In genomic region chr11:79613084-79613483, GRCm38 (mm10) we compare ENCODE assay signal across 19 mouse cellular contexts. TPM values are rescaled to one million over a fixed set of nuclear protein-coding genes. Genes with fewer than 3 reads are reported as not detected.
A peak's percentile ranks its signal among the peaks of the same experiment; 100 is the strongest.
DNase-seq lines count a peak whose midpoint lies in the region; ATAC-seq and TF ChIP-seq lines count a peak whose summit lies in the region.
"Had no signal": no experiment of that assay in that cellular context is flagged by ENCODE, and none has a peak within 500 bp of the region (broad histone marks: within the 10 kb centered on the region; RNA-seq: fewer than 3 reads in every experiment).

No protein-coding gene starts in this region.

- TF ChIP-seq POLR2A in cortical plate, adult 2 months (IDR thresholded peaks at IDR 0.05; ENCODE audit: extremely low read depth, insufficient read depth, low read length) = no peak

- no peak overlapping the region for H3K9ac ChIP-seq in forebrain, embryonic 12.5 days
- H3K9ac ChIP-seq in forebrain, embryonic 16.5 days (replicated peaks; ENCODE audit: low read depth, low read length) = no peak overlapping the region; the same call in 1 of the 2 replicates
- no peak overlapping the region for H3K9ac ChIP-seq in midbrain, embryonic 12.5 days (replicated peaks)
- H3K9ac ChIP-seq in midbrain, embryonic 15.5 days = no peak overlapping the region
- H3K9ac ChIP-seq: heart, embryonic 15.5 days; hindbrain, embryonic 15.5 days; liver, embryonic 14.5 days had no signal

- H3K27me3 ChIP-seq in forebrain, embryonic 12.5 days = peaks cover 7% of the 10 kb centered on the region
- no peaks in the 10 kb centered on the region for H3K27me3 ChIP-seq in forebrain, embryonic 16.5 days (replicated peaks; ENCODE audit: control insufficient read depth, insufficient read depth, low read length)
- H3K27me3 ChIP-seq in midbrain, embryonic 12.5 days = peaks cover 13% of the 10 kb centered on the region; the same call in 1 of the 2 replicates
- no peaks in the 10 kb centered on the region for H3K27me3 ChIP-seq in midbrain, embryonic 15.5 days (replicated peaks)
- H3K27me3 ChIP-seq: hindbrain, embryonic 15.5 days; Patski had no signal

- H3K4me2 ChIP-seq in forebrain, embryonic 12.5 days = no peak overlapping the region
- H3K4me2 ChIP-seq in forebrain, embryonic 16.5 days (ENCODE audit: low read length) = no peak overlapping the region
- no peak overlapping the region; the same call in 1 of the 2 replicates for H3K4me2 ChIP-seq in midbrain, embryonic 12.5 days (replicated peaks)
- H3K4me2 ChIP-seq in midbrain, embryonic 15.5 days = no peak overlapping the region
- H3K4me2 ChIP-seq: heart, embryonic 15.5 days; hindbrain, embryonic 15.5 days had no signal

- no peak for ATAC-seq in forebrain, embryonic 12.5 days (ENCODE audit: low FRiP score)
- no peak for ATAC-seq in forebrain, embryonic 16.5 days
- ATAC-seq in midbrain, embryonic 12.5 days (ENCODE audit: low FRiP score, low read depth) = peak; percentile 9; the same call in 1 of the 2 replicates
- ATAC-seq in midbrain, embryonic 15.5 days (replicated peaks) = no peak
- no peak for ATAC-seq in erythroblast, adult 5-6 weeks (replicated peaks; ENCODE audit: low FRiP score, poor library complexity, severe bottlenecking)
- ATAC-seq: Patski had no signal

- H3K4me3 ChIP-seq in forebrain, embryonic 12.5 days (replicated peaks) = no peak overlapping the region
- H3K4me3 ChIP-seq in forebrain, embryonic 16.5 days (replicated peaks; ENCODE audit: low read length) = no peak overlapping the region
- no peak overlapping the region for H3K4me3 ChIP-seq in midbrain, embryonic 12.5 days
- no peak overlapping the region for H3K4me3 ChIP-seq in midbrain, embryonic 15.5 days
- no peak overlapping the region for H3K4me3 ChIP-seq in cortical plate, adult 2 months (ENCODE audit: insufficient read depth, low read length)
- H3K4me3 ChIP-seq: heart, embryonic 15.5 days; hindbrain, embryonic 15.5 days; megakaryocyte, embryonic 14.5 days had no signal

- TF ChIP-seq CTCF in cortical plate, adult 2 months (IDR thresholded peaks at IDR 0.05; ENCODE audit: extremely low read depth, insufficient read depth, low read length) = no peak

- 0 out of 2 replicates have a peak overlapping the region, but pooled peaks have one; percentile 9 for H3K27ac ChIP-seq in forebrain, embryonic 12.5 days
- H3K27ac ChIP-seq in forebrain, embryonic 16.5 days (ENCODE audit: low read length) = no peak overlapping the region
- peak overlapping the region; percentile 59 for H3K27ac ChIP-seq in midbrain, embryonic 12.5 days (replicated peaks)
- no peak overlapping the region for H3K27ac ChIP-seq in midbrain, embryonic 15.5 days
- H3K27ac ChIP-seq in cortical plate, adult 2 months (ENCODE audit: insufficient read depth, low read length) = 0 out of 2 replicates have a peak overlapping the region, but pooled peaks have one; percentile 8
- H3K27ac ChIP-seq: heart, embryonic 15.5 days; hindbrain, embryonic 15.5 days; liver, embryonic 14.5 days had no signal

- 9% methylated on average over 3 of the region's 3 CpGs for WGBS in forebrain, embryonic 12.5 days
- 17% methylated on average over 3 of the region's 3 CpGs for WGBS in forebrain, embryonic 16.5 days
- 7% methylated on average over 3 of the region's 3 CpGs for WGBS in midbrain, embryonic 12.5 days
- 24% methylated on average over 3 of the region's 3 CpGs for WGBS in midbrain, embryonic 15.5 days

- H3K9me3 ChIP-seq in forebrain, embryonic 12.5 days = no peaks in the 10 kb centered on the region
- H3K9me3 ChIP-seq in forebrain, embryonic 16.5 days (ENCODE audit: control insufficient read depth, low read length) = no peaks in the 10 kb centered on the region
- H3K9me3 ChIP-seq in midbrain, embryonic 12.5 days = no peaks in the 10 kb centered on the region
- H3K9me3 ChIP-seq in midbrain, embryonic 15.5 days = no peaks in the 10 kb centered on the region
- H3K9me3 ChIP-seq: heart, embryonic 15.5 days; hindbrain, embryonic 15.5 days; megakaryocyte, embryonic 14.5 days had no signal

- H3K4me1 ChIP-seq in forebrain, embryonic 12.5 days = peaks cover 65% of the 10 kb centered on the region
- H3K4me1 ChIP-seq in forebrain, embryonic 16.5 days (replicated peaks; ENCODE audit: control insufficient read depth, insufficient read depth, low read length) = peaks cover 22% of the 10 kb centered on the region
- peaks cover 67% of the 10 kb centered on the region for H3K4me1 ChIP-seq in midbrain, embryonic 12.5 days
- peaks cover 40% of the 10 kb centered on the region for H3K4me1 ChIP-seq in midbrain, embryonic 15.5 days
- H3K4me1 ChIP-seq in cortical plate, adult 2 months (ENCODE audit: control insufficient read depth, insufficient read depth, low read length) = peaks cover 11% of the 10 kb centered on the region; the same call in 1 of the 2 replicates

- H3K36me3 ChIP-seq in forebrain, embryonic 12.5 days (replicated peaks) = no peaks in the 10 kb centered on the region
- H3K36me3 ChIP-seq in forebrain, embryonic 16.5 days (ENCODE audit: control insufficient read depth, insufficient read depth) = no peaks in the 10 kb centered on the region
- H3K36me3 ChIP-seq in midbrain, embryonic 12.5 days = no peaks in the 10 kb centered on the region
- no peaks in the 10 kb centered on the region for H3K36me3 ChIP-seq in midbrain, embryonic 15.5 days (replicated peaks)
- H3K36me3 ChIP-seq: heart, embryonic 15.5 days; hindbrain, embryonic 15.5 days had no signal

- peak; percentile 36 for DNase-seq in mesoderm, embryonic 11.5 days (ENCODE audit: low read depth, low spot score)
- DNase-seq in gastrocnemius, postnatal 4 days (ENCODE audit: low spot score in 2 of 2) = no peak
- DNase-seq: cerebellum, adult 11 months; heart, adult 18-20 months; kidney, adult 11 months; kidney, postnatal 14 days; lung, postnatal 10 days; right cerebral cortex, adult 18-20 months had no signal

RNA-seq across cellular contexts. Expression of gene Rab11fip4, which starts 22.1 kb away (rescaled TPM):
- polyA plus RNA-seq in forebrain, embryonic 12.5 days (2016; fragmentation: Nextera tagmentation; extraction: Ambion mirVana) = 25.6 and 26.8 TPM in 2 replicates
- 28.5 and 31.6 TPM in 2 replicates for polyA plus RNA-seq in forebrain, embryonic 16.5 days (2015; fragmentation: Nextera tagmentation; extraction: Ambion mirVana)
- polyA plus RNA-seq in midbrain, embryonic 12.5 days (2016; fragmentation: Nextera tagmentation; extraction: Ambion mirVana) = 20.6 and 26.8 TPM in 2 replicates
- 29.5 and 32.9 TPM in 2 replicates for polyA plus RNA-seq in midbrain, embryonic 15.5 days (2015; fragmentation: Nextera tagmentation; extraction: Ambion mirVana)
- polyA plus RNA-seq in cortical plate, adult 2 months (2012; rRNA removed) = 135 and 141 TPM in 2 replicates
- total RNA-seq in erythroblast, adult 5-6 weeks (2015; ENCODE audit: low replicate concordance) = 1.0 and 1.5 TPM in 2 replicates
- total RNA-seq in erythroblast, adult 5-6 weeks (2017; ENCODE audit: low replicate concordance) = 2.5 and 2.9 TPM in 2 replicates
- under 1 TPM; 0.83 to 0.86 TPM for total RNA-seq in gastrocnemius, postnatal 4 days (2021)

Comparison
In these comparisons a context has a peak if more than half of its experiments do, and no peak if none do; other contexts are left out.
1. H3K27ac ChIP-seq: peak in forebrain, embryonic 12.5 days (single experiment), midbrain, embryonic 12.5 days (single experiment) and cortical plate, adult 2 months (single experiment); none in forebrain, embryonic 16.5 days (single experiment) and midbrain, embryonic 15.5 days (single experiment).